Mouse (Mus musculus) left cerebral cortex, adult 2 months (tissue): ENCODE measurements around the gene Fam71f1. TPM values are rescaled to one million over a fixed set of nuclear protein-coding genes. Genes with fewer than 3 reads are reported as not detected.
A peak's percentile ranks its signal among the peaks of the same experiment; 100 is the strongest.

Experiments used
- DNase-seq, 2 experiments: peaks; one replicate each; pipeline ENCODE4 v3.0.0; 2021 to 2022; ENCODE audit warnings: low spot score in 2 of 2, mixed read lengths in 1 of 2; ENCODE audit errors: extremely low spot score in 1 of 2
- H3K27ac ChIP-seq: fragments of 200-600 bp; 2 replicates; pipeline ENCODE4 v1.8.1; 2022
- H3K4me3 ChIP-seq: fragments of 200-600 bp; 2 replicates; pipeline ENCODE4 v1.8.1; 2022
- CTCF ChIP-seq: fragments of 200-600 bp; IDR thresholded peaks from 2 replicates; pipeline ENCODE4 v1.8.1; 2022; ENCODE audit warnings: antibody characterized with exemption, mild to moderate bottlenecking, moderate library complexity
- intact Hi-C: fragments of 180-260 bp; cut with DNase I; formaldehyde crosslinking; loops from one replicate; pipeline ENCODE4 v1.15.1; 2025
- total RNA-seq, 2 experiments: library from RNA; stranded (reverse); gene quantifications; 2 replicates each; pipeline ENCODE4 v1.2.3; 2021

Gene Fam71f1
- total RNA-seq, 2 experiments from 2014 or later, result not detected

DNA sequence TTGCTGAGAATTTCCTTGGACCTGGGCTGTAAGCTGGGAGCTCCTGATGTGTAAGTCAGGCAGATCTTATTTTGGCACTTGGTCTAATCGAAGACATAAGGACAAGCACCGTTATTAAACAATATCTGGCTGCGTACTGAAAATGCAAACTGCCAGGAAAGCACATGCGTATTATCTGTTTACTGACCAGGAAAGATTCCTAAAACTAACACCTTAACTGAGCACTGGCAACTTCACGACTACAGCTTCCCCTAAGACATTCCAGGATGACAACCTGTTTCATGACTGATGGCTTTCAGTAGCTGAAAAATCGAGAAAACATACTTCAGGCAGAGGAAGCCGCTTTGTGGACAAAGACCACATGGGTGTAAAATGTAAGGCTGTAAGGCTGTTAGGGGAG is 28.2 kb downstream of the Fam71f1 start:
- intact Hi-C loops, result no loop called here
- no peak for TF ChIP-seq CTCF
- Histone ChIP-seq H3K27ac (peak overlapping the region; percentile 87), H3K4me3 (peak overlapping the region; percentile 74)
- no peak for DNase-seq

DNA sequence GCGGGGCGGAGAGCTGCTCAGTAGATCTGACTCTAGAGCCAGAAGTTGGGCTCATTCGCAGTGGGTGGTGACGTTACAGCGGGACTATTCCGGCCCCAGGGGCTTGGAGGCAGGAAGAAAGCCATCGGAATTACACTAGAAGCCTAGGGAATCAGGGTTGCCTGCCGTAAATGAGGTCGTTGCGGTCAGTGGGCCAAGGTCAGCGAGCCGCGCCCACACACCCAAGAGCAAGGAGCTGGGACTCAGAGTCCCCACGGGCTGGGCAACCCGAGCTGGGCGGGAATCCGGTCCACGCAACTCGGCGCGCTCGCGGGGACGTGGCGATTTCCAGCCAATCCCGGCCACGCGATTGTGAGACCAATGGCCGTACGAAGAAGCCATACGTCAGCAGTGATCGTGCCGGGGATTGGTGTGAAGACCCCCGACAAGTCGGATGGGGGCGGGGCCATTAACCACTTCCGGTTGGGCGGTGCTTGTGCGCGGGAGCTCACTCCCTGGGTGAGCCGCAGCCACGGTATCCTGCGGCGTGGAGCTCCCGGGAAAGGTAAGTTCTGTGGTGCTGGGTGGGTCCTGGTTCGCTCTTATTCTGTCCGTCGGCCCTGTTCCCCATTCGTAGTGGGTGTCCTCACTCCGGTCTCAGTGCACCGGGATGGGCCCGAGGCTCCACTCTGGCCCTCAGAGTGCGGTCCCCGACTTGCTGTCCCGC is 28.9 kb downstream of the Fam71f1 start, which contains the start of gene Calu:
Calu (plus strand) TSS at position 405 of the 706 bp plus-strand sequence.
- intact Hi-C loops, result loop anchor here (1.0 kb wide), 1 partner anchor 184 kb away; no protein-coding TSS in a partner anchor
- TF ChIP-seq CTCF, result no peak
- DNase-seq, result peak; percentile 99
- H3K27ac ChIP-seq, result peak within 1 kb of the TSS; percentile 88
- peak within 1 kb of the TSS; percentile 74 for H3K4me3 ChIP-seq

DNA sequence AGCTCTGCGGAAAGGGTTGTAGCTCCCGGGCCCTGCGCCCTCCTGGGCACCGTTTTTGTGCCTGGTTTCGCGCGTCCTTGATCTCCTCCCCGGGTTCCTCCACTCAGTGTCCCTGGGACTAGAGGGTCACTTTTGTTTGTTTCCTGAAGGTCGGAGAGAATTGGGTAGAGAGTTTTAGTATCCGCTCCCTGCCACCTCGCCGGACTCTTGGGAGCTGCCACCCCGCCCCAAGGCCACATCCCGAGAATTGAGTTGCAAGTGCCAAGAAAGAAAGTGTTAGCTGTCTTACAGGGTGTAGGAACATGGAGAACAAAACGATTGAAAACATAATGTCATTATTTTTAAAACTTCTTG is 29.4 kb downstream of the Fam71f1 start:
- intact Hi-C loops, result loop anchor here (1.0 kb wide), 1 partner anchor 184 kb away; no protein-coding TSS in a partner anchor
- no peak for TF ChIP-seq CTCF
- Histone ChIP-seq H3K4me3 (peak overlapping the region; percentile 74), H3K27ac (peak overlapping the region; percentile 88)
- no peak for DNase-seq

GRCm38 (mm10) chr6:29351613-29352012 is 32.7 kb downstream of the Fam71f1 start:
- TF ChIP-seq CTCF, result peak; percentile 24
- H3K4me3 ChIP-seq, result no peak overlapping the region
- intact Hi-C loops, result no loop called here
- no peak for DNase-seq
- H3K27ac ChIP-seq, result no peak overlapping the region

DNA sequence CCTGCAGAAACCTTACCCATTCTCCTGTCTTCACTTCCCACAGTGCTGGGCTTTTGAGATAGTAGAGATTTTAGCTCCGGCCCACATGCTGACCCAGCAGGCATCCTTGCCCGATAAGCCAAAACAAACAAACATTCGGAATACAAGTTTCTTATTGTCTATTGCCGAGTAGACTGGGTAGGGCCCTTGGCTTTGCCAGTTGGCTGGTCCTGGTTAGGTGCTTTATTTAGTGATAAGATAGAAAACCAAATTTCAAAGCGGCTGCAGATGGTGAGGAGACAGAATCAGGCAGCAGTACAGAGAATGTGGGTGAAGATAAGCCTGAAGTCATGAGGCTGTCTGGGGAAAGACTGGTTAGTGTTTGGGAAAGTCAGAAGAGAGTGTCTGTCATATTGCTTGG is 33.9 kb downstream of the Fam71f1 start:
- DNase-seq, result no peak
- intact Hi-C loops, result no loop called here
- TF ChIP-seq CTCF, result no peak
- Histone ChIP-seq H3K4me3 (no peak overlapping the region), H3K27ac (no peak overlapping the region)

- no peak for DNase-seq
- intact Hi-C loops, result no loop called here
- no peak overlapping the region for H3K27ac ChIP-seq
- no peak overlapping the region for H3K4me3 ChIP-seq
- TF ChIP-seq CTCF, result no peak
Observed at GRCm38 (mm10) chr6:29359386-29359785, 40.4 kb downstream of the Fam71f1 start.

- no peak overlapping the region for H3K4me3 ChIP-seq
- H3K27ac ChIP-seq, result no peak overlapping the region
- TF ChIP-seq CTCF, result no peak
- intact Hi-C loops, result no loop called here
- no peak for DNase-seq
Observed at GRCm38 (mm10) chr6:29360211-29360610, 41.3 kb downstream of the Fam71f1 start.

GRCm38 (mm10) chr6:29362246-29363128 is 43.5 kb downstream of the Fam71f1 start:
- peak; percentile 59 for TF ChIP-seq CTCF
- Histone ChIP-seq H3K4me3 (no peak overlapping the region), H3K27ac (no peak overlapping the region)
- intact Hi-C loops, result no loop called here
- no peak for DNase-seq

- no peak for DNase-seq
- TF ChIP-seq CTCF, result no peak
- intact Hi-C loops, result no loop called here
- H3K27ac ChIP-seq, result no peak overlapping the region
- no peak overlapping the region for H3K4me3 ChIP-seq
Observed at GRCm38 (mm10) chr6:29363129-29363515, 44.2 kb downstream of the Fam71f1 start.

DNA sequence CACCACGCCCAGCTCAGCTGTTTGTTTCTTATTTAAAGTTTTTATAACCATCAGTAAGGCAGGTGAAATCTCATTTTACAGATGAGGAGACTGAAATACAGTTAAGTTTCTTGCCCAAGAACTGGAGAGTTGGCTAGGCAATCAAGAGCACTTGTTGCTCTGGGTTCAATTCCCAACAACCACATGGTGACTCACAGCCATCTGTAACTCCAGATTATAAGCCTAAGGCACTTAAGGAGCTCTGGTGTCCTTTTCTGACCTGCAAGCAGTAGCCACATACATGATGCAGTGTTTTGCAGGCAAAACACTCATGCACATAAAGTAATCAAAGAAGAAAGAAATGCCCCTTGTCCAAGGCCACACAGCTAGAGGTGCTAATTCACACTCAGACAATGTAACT is 46.3 kb downstream of the Fam71f1 start:
- Histone ChIP-seq H3K4me3 (no peak overlapping the region), H3K27ac (no peak overlapping the region)
- no peak for TF ChIP-seq CTCF
- DNase-seq, result no peak
- intact Hi-C loops, result no loop called here

DNA sequence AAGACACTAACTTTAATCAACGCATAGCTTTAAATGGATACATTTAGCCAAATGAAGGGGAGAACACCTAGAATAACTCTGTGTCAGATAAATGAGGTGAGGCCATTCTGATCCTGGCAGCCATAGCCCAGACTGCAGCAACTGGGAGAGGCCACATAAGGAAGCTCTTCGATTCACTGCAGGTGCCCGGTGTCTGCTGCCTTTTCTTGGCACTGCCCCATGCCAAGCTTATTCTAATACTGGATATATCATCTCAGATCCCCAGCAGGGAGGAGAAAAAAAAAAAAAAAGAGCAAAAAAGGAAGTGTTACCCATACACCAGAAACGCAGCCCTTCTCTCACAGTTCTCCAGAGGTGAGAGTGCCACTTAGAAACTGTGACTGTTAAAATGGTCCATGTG is 58.4 kb downstream of the Fam71f1 start:
- Histone ChIP-seq H3K27ac (no peak overlapping the region), H3K4me3 (no peak overlapping the region)
- no peak for TF ChIP-seq CTCF
- intact Hi-C loops, result no loop called here
- DNase-seq, result no peak

- intact Hi-C loops, result no loop called here
- TF ChIP-seq CTCF, result no peak
- Histone ChIP-seq H3K4me3 (no peak overlapping the region), H3K27ac (no peak overlapping the region)
- DNase-seq, result no peak
Observed at GRCm38 (mm10) chr6:29378678-29379077, 59.7 kb downstream of the Fam71f1 start.

GRCm38 (mm10) chr6:29379954-29380353 is 61.0 kb downstream of the Fam71f1 start:
- Histone ChIP-seq H3K27ac (no peak overlapping the region), H3K4me3 (no peak overlapping the region)
- no peak for TF ChIP-seq CTCF
- no peak for DNase-seq
- intact Hi-C loops, result no loop called here
